Mouse (Mus musculus): Measurements from ENCODE around the gene Krt28.

The Krt28 gene

DNA sequence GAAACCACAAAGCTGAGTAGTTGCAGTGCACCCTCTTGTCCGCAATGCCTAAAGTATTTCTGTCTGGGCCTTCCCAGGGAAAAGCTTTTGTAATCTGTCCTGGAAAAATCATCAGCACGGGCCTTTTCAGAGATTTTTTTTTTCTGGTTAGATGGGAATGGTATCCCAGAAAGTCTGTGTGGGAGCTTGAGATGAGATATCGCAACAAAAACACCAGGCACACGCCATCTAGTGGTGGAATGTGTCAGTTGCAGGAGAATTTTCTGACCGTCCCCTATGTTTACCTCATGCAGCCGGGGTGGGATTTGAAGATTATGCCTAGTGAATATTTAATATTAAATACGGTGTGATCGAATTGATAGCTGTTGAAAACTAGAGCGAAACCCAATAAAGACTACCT, 10.3 kb downstream of the Krt28 start:
- peak; percentile 28 for DNase-seq

DNA sequence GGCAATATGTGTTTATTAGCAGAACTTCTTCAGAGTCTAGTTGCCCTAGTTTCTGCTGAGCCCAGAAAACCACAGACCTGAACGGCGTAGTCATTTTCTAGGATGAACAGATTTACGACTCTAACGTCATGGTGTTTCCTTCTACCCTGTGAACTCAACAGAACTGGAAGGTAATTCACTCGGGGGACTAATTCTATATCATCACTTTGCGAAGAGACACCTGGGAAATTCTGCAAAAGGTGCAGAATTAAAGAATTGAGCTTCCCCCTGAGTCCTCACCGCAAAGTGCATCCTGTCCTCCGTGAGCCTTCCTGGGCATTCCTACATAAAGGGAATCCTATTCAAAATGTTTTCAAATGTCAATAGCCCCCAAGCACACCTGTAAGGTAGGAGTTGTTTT, 13.3 kb downstream of the Krt28 start:
- no peak for DNase-seq

DNA sequence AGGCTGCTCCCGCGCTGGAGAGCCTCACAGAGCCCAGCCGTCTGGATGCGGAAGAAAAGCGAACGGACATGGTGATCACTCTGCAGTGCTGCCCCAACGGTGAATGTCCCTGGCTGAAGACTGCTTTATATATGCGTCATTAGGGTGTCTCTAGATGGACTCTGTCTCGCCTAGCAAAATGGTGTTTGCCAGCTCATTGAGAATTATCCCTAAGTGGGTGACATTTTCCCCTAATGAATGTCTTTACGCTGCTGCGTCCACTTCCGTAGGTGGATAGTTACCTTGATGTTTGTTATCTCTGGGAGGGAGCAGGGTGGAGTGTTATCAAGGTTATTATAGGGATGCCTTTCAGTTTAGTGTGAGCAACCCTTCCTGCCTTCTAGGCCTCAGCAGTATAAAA, 23.7 kb downstream of the Krt28 start, which contains the start of gene Krt27:
TSS of gene Krt27 (minus strand) at position 101 of the 400 bp plus-strand sequence.
- no peak for DNase-seq

DNA sequence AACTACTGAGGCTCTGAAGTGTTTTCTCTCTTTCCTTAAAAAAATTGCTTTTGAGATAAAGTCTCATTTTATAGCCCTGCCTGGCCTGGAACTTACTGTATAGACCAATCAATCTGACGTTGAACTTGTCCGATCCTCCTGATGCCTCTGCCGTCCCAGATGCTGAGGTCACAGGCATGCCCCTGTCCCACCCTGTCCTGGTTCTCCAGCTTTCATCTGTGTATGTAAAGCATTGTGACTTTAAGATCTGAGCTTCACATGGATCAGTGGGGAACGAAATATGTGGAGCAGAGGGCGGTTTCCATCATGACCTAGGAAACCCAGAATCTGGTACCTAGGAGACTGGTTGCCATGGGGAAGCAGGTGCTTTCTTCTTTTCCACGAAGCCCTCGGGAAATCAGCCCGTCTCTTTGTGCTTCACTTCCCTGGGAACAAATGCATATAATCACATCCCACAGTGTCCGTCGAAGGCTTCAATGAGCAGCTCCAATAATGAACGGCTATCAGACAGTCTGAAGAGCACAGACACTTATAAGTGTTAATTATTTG, 35.3 kb downstream of the Krt28 start:
- DNase-seq = no peak

DNA sequence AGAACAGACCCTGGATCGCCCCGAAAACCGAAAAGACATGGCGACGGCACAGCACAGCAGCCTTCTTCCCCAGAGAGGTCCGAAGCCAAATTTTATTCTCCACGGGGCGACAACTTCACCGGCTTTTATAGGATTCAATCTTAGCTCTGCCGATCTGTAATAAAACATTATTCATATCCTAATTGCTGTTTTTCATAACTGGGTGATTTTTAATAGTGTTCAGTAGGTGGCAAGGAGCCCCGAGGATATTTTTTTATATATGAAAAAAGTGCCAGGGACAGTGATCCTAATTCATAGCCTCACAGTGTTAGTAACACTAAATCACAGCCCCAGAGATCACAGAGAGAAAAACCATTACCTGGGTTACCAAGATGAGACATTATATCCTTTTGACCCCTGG, 36.8 kb downstream of the Krt28 start, which contains the start of gene Krt26:
TSS of gene Krt26 (minus strand) at position 101 of the 400 bp plus-strand sequence.
- no peak for DNase-seq

DNA sequence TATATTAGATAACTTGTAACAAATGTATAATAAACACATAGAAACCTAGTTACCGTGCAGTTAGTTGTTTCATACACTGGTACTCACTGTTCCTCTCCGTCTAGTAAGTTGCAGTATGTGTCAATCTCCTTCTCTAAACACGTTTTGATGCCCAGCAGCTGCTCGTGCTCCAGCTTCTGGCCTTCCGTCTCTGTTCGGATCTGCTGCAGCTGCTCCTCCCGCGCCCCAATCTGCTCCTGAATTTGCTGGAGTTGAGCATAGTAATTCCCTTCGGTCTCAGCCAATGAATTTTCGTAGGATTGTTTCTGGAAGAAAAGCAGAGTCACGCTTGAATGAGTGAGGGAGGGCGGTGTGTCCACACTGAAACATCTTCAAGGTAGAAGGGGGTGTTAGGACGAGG, 41.3 kb downstream of the Krt28 start:
- DNase-seq = peak; percentile 30

DNA sequence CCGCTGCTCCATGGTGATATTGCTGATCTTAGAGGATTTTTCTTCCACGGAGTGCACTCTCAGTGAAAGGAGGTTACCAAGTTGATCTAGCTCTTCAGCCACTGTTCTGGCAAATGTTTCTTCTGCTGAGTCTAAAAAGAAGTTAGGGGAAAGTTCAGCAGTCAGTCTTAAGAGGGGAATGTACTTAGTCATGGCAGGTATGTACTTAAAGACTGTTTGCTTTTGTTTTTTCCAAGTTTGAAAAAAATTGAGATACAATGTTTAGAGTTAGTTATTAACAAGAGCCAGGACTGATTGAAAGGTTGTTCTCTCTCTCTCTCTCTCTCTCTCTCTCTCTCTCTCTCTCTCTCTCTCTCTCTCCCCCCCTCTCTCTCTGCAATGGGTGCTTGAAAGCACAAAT, 45.0 kb downstream of the Krt28 start:
- no peak for DNase-seq

DNA sequence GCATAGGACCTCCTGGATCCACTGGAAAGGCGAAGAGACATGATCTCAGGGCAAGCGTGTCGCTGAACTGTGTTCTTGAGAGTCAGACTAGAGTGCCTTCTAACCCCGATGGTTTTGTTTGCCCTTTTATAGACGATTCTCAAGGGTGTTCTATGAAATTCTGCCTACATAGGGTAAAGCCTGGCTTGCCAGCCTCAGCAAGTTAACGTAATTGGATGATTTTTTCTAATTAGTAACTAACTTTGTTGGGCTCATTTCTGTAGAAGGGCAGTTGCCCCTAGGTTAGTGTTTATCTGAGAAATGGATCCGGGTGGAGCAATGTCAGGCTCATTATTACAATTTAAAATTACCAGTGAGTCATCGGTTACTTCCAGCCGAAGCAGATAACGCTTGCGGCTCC, 51.9 kb downstream of the Krt28 start, which contains the start of gene Krt25:
TSS of gene Krt25 (minus strand) at position 101 of the 400 bp plus-strand sequence.
- no peak for DNase-seq

DNA sequence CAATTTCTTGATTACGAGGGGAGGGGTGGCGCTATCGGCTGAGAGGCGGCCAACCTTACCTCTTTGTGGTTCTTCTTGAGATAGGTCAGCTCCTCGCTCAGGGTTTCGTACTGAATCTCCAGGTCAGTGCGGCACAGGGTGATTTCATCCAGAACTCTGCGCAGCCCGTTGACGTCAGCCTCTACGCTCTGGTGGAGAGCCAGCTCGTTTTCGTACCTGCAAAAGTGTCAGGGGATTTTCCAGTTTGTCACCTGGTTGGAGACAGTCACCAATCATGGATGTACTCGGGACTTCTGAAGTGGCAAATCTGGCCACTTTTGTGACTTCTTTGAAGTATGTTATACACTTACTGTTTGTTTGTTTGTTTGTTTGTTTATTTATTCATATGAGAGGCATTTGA, 53.6 kb downstream of the Krt28 start:
- DNase-seq = no peak

DNA sequence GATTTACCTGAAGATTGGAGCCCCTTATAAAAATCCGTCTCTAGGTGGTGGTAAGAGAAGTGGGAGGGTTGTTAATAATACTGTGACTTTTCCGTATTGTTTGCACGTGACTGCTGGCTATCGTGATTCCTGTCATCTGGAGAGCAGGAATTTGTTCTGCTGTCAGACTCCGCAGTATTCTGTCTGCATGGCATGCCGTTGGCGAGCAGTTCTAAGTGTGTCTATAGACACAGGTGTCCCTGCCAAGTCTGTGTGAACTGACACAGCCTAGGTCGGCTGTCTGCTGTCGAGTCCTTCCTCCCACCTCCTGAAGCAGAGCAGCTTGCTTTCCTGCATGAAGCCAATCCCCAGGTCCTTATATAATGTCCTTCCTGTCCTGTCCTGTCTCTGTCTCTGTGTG, 55.6 kb downstream of the Krt28 start:
- no peak for DNase-seq

DNA sequence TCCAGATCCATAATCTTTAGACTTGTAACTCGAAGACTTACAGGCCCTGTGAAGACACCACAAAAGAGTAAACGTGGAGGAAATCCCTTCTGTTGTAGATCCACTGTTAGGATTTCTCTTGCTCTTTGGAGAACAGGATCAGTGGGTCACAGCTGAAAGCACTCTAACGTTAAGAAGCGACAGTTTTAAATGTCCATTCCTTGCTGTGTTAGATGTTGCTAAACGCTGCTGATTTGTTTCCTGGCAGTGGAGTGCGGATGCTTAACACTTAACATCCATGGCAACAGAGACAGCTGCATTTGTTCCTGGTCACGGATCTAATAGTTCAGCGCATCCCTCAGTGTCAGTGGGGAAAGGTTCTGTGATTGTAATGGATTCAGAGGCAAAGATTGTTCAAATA, 58.2 kb downstream of the Krt28 start:
- peak; percentile 19 for DNase-seq

Data from lung, postnatal 10 days (tissue).